Mouse (Mus musculus) midbrain, embryonic 16.5 days (tissue): ENCODE measurements around the gene Pcx. TPM values are rescaled to one million over a fixed set of nuclear protein-coding genes. Genes with fewer than 3 reads are reported as not detected.

ENCODE experiments used
- ATAC-seq: fragments of 200-750 bp; cut with Nextera tagmentation; 2 replicates; pipeline ENCODE4 v1.8.0; 2017; ENCODE audit warnings: moderate TSS enrichment
- H3K27ac ChIP-seq: fragments of 300-500 bp; sonication (generic); 2 replicates; pipeline ENCODE4 v1.5.1; 2014; ENCODE audit warnings: mild to moderate bottlenecking, low read length, mixed read lengths
- H3K27me3 ChIP-seq: fragments of 300-500 bp; sonication (generic); 2 replicates; pipeline ENCODE4 v1.6.1; 2014; ENCODE audit warnings: low read depth, low read length, mixed read lengths; ENCODE audit not compliant: control insufficient read depth, insufficient read depth
- H3K36me3 ChIP-seq: fragments of 300-500 bp; sonication (generic); 2 replicates; pipeline ENCODE4 v1.6.1; 2014; ENCODE audit warnings: mild to moderate bottlenecking, low read length, moderate library complexity, mixed read lengths; ENCODE audit not compliant: control insufficient read depth, insufficient read depth
- H3K4me1 ChIP-seq: fragments of 300-500 bp; sonication (generic); 2 replicates; pipeline ENCODE4 v1.6.1; 2014; ENCODE audit warnings: mild to moderate bottlenecking, low read length, mixed read lengths; ENCODE audit not compliant: control insufficient read depth, insufficient read depth
- H3K4me2 ChIP-seq: fragments of 300-500 bp; sonication (generic); 2 replicates; pipeline ENCODE4 v1.6.1; 2014; ENCODE audit warnings: mild to moderate bottlenecking, low read length, mixed read lengths
- H3K4me3 ChIP-seq: fragments of 300-500 bp; sonication (generic); 2 replicates; pipeline ENCODE4 v1.5.1; 2014; ENCODE audit warnings: low read depth, mild to moderate bottlenecking, low read length, moderate library complexity, mixed read lengths
- H3K9ac ChIP-seq: fragments of 300-500 bp; sonication (generic); 2 replicates; pipeline ENCODE4 v1.6.1; 2014; ENCODE audit warnings: low read depth, low read length, mixed read lengths
- H3K9me3 ChIP-seq: fragments of 300-500 bp; sonication (generic); replicated peaks from 2 replicates; pipeline ENCODE4 v1.6.1; 2014; ENCODE audit warnings: mild to moderate bottlenecking, low read length, mixed read lengths; ENCODE audit not compliant: control insufficient read depth, poor library complexity, severe bottlenecking
- WGBS: fragments of 180-500 bp; shearing (Covaris S2); extraction: QIAGEN DNeasy Blood & Tissue Kit; methylation state at CpG from one replicate; pipeline ENCODE4 v1.1.7; 2014; 5-methylcytosine and 5-hydroxymethylcytosine counted together
- polyA plus RNA-seq: library from polyadenylated mRNA; unstranded; fragments of >200 nt; fragmentation: Nextera tagmentation; extraction: Ambion mirVana; gene quantifications from 2 replicates; pipeline ENCODE4 v1.2.1, GENCODE M21; 2015

Pcx gene
- polyA plus RNA-seq, 1 experiment from 2014 or later, result 35.3 TPM

DNA sequence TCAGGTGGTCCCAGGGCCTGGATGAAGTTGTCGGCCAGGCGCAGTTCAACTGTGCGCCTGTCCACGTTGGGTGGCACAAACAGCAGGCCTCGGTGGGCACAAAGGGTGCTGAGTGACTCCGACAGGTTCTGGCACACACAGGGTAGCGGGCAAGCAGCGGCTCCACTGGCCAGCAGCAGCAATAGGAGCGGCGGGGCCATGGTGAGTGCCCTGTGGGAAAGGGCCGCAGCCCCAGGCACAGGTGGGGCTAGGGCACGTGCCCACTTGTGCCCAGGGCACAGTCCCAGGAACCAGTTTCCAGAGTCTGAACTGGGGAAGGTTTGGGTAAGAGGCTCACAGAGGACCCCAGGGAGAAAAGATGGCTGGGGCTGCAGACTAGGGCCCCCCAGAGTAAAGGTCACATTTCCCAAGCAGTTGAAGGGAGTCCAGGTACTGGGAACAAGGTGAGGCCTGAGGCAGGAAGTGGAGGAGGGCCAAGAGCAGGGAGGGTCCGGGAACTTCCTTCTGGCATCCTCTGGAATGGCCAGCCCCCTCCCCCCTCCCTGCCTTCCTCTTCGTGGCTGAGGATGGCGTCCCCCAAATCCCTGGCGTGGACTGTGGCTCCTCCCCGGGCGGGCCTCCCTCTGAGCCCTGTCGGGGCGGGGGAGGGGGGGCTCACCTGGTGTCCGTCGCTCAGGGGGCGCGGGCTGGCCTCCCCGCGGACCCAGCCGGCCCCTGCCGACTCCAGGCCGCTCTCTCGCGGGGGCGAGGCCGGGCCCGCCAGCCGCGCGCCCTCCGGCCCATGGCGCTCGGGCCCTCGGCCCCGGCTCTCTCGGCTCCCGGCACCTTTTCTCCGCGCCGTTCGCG, 104.3 kb downstream of the Pcx start:
- Histone ChIP-seq H3K27me3 (no peaks in the 10 kb centered on the region), H3K9ac (peak overlapping the region; percentile 98), H3K27ac (peak overlapping the region; percentile 84), H3K9me3 (no peaks in the 10 kb centered on the region), H3K4me1 (peaks cover 29% of the 10 kb centered on the region), H3K4me2 (peak overlapping the region; percentile 92), H3K4me3 (peak overlapping the region; percentile 92), H3K36me3 (peaks cover 10% of the 10 kb centered on the region)
- peak; percentile 14; the same call in 1 of the 2 replicates for ATAC-seq
- 21% methylated on average over 37 of the region's 49 CpGs for WGBS

DNA sequence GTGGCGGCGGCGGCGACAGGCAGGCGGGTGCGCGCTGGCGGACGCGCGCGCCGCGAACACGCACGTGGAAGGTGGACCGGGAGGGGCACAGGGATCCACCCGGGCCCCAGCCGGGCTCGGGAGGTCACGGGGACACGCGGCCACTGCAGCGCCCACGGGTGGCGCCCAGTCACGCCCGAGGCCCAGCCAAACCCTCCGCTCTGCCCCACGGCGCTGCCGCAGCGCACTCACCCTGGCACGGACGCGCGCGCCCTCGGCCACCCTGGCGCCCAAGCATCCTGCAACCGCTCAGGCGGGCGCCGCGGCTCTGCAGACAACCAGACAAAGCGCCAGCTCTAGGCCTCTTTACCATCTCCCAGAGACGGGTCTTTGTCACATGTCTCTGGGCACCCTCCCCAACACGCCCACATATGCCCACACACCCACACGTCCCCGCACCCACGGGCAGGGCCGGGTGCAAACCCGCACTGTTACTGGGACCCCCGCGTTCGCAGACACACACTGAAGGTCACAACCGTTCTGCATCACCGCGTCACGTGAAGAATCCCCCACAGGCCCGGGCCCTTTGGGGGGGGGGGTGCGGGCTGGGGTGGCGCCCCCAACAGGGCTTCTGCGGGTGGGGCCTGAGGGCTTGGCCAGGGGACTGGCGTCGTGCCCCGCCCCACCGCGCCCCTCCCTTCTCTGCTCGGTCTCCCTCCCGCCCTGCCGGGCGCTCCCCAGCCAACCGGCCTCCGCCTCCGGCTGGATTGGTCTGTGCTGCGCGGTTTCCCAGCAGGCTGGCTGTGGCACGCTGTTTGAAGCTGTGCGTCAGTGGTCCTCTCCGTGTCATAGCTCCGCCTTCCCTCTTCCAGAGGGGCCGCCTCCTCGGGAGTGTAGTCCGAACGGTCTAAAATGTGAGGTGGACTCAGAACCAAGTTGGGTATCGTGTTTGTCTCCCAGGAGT, 105.2 kb downstream of the Pcx start, which contains the start of gene Lrfn4:
TSS of gene Lrfn4 (minus strand) at position 517 of the 943 bp plus-strand sequence.
- Histone ChIP-seq H3K4me1 (peaks cover 29% of the 10 kb centered on the region), H3K27ac (peak within 1 kb of the TSS; percentile 84), H3K4me2 (peak within 1 kb of the TSS; percentile 92), H3K36me3 (peaks cover 10% of the 10 kb centered on the region), H3K9me3 (no peaks in the 10 kb centered on the region), H3K27me3 (no peaks in the 10 kb centered on the region), H3K9ac (peak within 1 kb of the TSS; percentile 98), H3K4me3 (peak within 1 kb of the TSS; percentile 92)
- peak; percentile 91 for ATAC-seq
- WGBS, result under 1% methylated on average over 68 of the region's 87 CpGs

DNA sequence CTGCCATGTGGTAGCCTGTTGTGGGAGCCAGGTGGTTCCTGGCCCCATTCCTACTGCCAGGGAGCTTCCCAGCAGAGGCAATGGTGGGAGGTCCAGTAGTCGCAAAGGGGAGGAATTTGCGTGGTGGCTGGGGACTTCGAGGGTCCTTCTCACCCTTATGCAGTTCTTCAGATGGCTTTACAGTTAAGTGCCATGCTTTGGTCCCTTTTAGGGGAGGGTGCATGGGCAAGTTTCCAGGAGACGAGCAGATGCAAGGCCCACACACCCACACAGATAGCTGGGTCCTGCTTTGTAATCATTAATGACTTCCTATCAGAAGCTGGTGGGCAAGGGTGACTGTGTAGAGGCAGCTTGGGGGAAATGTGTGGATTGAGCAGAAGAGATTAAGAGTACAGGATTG, 106.3 kb downstream of the Pcx start:
- Histone ChIP-seq H3K27me3 (no peaks in the 10 kb centered on the region), H3K9ac (no peak overlapping the region), H3K4me1 (peaks cover 26% of the 10 kb centered on the region), H3K9me3 (no peaks in the 10 kb centered on the region), H3K4me2 (0 out of 2 replicates have a peak overlapping the region, but pooled peaks have one; percentile 92), H3K27ac (no peak overlapping the region), H3K36me3 (peaks cover 13% of the 10 kb centered on the region), H3K4me3 (no peak overlapping the region)
- WGBS, result 44% methylated on average over 4 of the region's 4 CpGs
- ATAC-seq, result no peak

DNA sequence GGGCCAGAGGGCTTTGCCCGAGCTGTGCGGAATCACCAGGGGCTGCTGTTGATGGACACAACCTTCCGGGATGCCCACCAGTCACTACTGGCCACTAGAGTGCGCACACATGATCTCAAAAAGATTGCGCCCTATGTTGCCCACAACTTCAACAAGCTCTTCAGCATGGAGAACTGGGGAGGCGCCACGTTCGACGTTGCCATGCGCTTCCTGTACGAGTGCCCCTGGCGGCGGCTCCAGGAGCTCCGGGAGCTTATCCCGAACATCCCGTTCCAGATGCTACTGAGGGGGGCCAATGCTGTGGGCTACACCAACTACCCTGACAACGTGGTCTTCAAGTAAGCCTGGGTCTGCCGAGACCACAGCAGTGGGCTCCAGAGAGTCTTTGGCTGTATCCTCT, 107.9 kb downstream of the Pcx start:
- no peak overlapping the region for H3K9ac ChIP-seq
- no peaks in the 10 kb centered on the region for H3K27me3 ChIP-seq
- no peaks in the 10 kb centered on the region for H3K9me3 ChIP-seq
- no peak overlapping the region for H3K27ac ChIP-seq
- H3K4me1 ChIP-seq, result peaks cover 12% of the 10 kb centered on the region
- H3K36me3 ChIP-seq, result peaks cover 7% of the 10 kb centered on the region
- no peak for ATAC-seq
- H3K4me2 ChIP-seq, result no peak overlapping the region
- WGBS, result 25% methylated on average over 18 of the region's 18 CpGs
- H3K4me3 ChIP-seq, result no peak overlapping the region

DNA sequence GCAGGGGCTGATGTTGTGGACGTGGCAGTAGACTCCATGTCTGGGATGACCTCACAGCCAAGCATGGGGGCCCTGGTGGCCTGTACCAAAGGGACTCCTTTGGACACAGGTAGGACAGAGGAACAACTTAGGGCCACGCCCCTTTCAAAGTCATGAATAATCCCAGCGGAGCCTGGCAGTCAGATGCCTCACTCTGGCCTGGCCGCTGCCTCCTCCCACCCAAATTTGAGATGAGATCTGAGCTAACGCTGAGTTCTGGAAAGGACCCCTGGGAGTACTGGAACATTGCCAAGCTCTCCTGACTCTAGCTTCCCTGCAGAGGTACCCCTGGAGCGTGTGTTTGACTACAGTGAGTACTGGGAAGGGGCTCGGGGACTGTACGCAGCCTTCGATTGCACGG, 109.2 kb downstream of the Pcx start:
- no peak overlapping the region for H3K27ac ChIP-seq
- no peak for ATAC-seq
- H3K4me1 ChIP-seq, result peaks cover 4% of the 10 kb centered on the region; the same call in 1 of the 2 replicates
- no peaks in the 10 kb centered on the region for H3K27me3 ChIP-seq
- H3K36me3 ChIP-seq, result peaks cover 7% of the 10 kb centered on the region
- H3K9ac ChIP-seq, result no peak overlapping the region
- 79% methylated on average over 10 of the region's 10 CpGs for WGBS
- no peaks in the 10 kb centered on the region for H3K9me3 ChIP-seq
- no peak overlapping the region for H3K4me3 ChIP-seq
- H3K4me2 ChIP-seq, result no peak overlapping the region

DNA sequence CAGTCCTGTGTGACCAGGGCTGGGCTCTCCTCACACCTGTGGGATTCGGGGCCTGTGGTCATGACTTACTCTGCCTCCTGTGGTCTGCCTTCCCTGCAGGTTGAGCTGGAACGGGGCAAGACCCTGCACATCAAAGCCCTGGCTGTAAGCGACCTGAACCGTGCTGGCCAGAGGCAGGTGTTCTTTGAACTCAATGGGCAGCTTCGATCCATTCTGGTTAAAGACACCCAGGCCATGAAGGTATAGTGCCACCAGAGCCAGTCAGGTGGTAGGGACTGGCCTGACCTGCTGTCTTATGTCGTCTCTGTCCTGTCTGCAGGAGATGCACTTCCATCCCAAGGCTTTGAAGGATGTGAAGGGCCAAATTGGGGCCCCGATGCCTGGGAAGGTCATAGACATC, 110.4 kb downstream of the Pcx start:
- no peak overlapping the region for H3K9ac ChIP-seq
- H3K36me3 ChIP-seq, result peaks cover 7% of the 10 kb centered on the region
- H3K27me3 ChIP-seq, result no peaks in the 10 kb centered on the region
- H3K4me3 ChIP-seq, result no peak overlapping the region
- 90% methylated on average over 7 of the region's 7 CpGs for WGBS
- ATAC-seq, result no peak
- peaks cover 7% of the 10 kb centered on the region for H3K4me1 ChIP-seq
- H3K4me2 ChIP-seq, result no peak overlapping the region
- no peaks in the 10 kb centered on the region for H3K9me3 ChIP-seq
- H3K27ac ChIP-seq, result no peak overlapping the region

DNA sequence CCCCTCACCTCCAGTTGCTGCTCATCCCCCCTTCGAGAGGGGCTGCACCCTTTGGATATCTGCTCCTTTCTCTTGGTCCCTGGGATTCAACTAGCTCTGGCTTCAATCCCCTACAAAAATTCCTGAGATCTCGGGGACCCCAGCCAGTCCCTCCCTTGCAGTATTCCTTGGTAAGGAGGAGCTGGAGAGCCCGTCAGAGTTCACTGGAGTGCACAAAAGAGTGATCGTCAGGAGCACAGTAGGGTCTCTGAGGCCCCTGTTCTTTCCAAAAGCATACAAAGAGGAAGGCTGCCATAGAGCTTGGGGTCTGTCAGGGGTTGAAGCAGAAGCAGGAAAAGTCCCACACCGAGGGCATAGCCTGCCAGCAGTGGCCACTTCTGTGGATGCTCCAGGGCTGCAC, 112.5 kb downstream of the Pcx start:
- no peak overlapping the region for H3K9ac ChIP-seq
- peaks cover 16% of the 10 kb centered on the region for H3K4me1 ChIP-seq
- ATAC-seq, result no peak
- H3K4me3 ChIP-seq, result no peak overlapping the region
- H3K27me3 ChIP-seq, result no peaks in the 10 kb centered on the region
- H3K27ac ChIP-seq, result no peak overlapping the region
- no peak overlapping the region for H3K4me2 ChIP-seq
- no peaks in the 10 kb centered on the region for H3K9me3 ChIP-seq
- WGBS, result 76% methylated on average over 5 of the region's 5 CpGs
- H3K36me3 ChIP-seq, result peaks cover 7% of the 10 kb centered on the region

DNA sequence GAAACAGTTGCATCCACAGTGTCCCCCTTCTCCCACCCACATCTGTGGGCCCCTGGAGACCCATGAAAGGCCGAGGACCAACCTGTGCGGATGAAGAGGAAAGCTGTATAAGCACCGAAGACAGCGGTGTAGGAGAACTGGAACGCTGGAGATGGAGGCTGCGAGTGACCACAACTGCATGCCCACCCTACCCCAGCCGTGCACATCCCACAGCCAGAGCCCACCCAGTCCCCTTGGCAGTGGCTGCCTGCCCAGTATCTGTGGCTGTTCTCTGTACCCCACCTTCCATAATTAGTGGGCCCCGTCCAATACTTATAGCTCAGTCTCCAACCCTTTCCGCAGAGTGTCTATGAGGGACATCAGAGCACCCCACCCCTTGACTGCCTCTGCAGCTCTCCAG, 113.1 kb downstream of the Pcx start:
- 92% methylated on average over 9 of the region's 9 CpGs for WGBS
- Histone ChIP-seq H3K27ac (no peak overlapping the region), H3K9me3 (no peaks in the 10 kb centered on the region), H3K4me2 (no peak overlapping the region), H3K27me3 (no peaks in the 10 kb centered on the region), H3K4me1 (peaks cover 18% of the 10 kb centered on the region), H3K4me3 (no peak overlapping the region), H3K36me3 (peaks cover 7% of the 10 kb centered on the region), H3K9ac (no peak overlapping the region)
- ATAC-seq, result no peak
